Mouse (Mus musculus) thymus, adult 2 months (tissue): Measurements from ENCODE around the gene Ubxn4.

Source experiments
- CTCF ChIP-seq: fragments of 200-500 bp; IDR thresholded peaks from 2 replicates; pipeline ENCODE4 v1.5.1; 2012; ENCODE audit warnings: mild to moderate bottlenecking, control low read depth, low read length, moderate library complexity, borderline replicate concordance; ENCODE audit not compliant: control insufficient read depth, poor library complexity, insufficient read depth; ENCODE audit errors: extremely low read depth
- POLR2A ChIP-seq: fragments of 200-500 bp; IDR thresholded peaks from 2 replicates; pipeline ENCODE4 v1.6.1; 2012; ENCODE audit warnings: mild to moderate bottlenecking, low read length, control low read depth, moderate library complexity; ENCODE audit not compliant: control insufficient read depth, poor library complexity, insufficient read depth; ENCODE audit errors: extremely low read depth

DNA sequence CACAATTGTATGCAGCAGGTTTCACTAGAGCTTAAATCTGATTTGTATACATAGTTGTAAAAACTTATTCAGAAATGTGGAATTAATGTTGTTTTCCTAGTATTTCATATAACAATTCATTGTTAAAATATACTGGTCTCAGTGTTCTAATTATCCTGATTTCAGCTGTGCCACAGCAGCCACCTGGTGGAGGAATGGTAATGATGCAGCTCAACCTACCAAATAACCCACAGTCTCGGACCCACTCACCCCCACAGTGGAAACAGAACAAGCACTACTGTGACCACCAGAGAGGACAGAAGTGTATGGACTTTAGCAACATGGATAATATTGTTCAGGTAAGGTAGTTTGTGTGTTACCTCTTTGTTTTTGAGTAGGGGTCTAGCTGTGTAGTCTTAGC lies 20.5 kb upstream of the Ubxn4 start:
- TF ChIP-seq CTCF, result no peak
- no peak for TF ChIP-seq POLR2A
